Mouse (Mus musculus): ENCODE data around the gene Agrn. TPM values are rescaled to one million over a fixed set of nuclear protein-coding genes. Genes with fewer than 3 reads are reported as not detected.
A peak's percentile ranks its signal among the peaks of the same experiment; 100 is the strongest.

Gene Agrn
- total RNA-seq (2014; rRNA removed; ENCODE audit: low replicate concordance), result 94.4 and 109 TPM in 2 replicates
- 18.5 and 20.1 TPM in 2 replicates for polyA plus RNA-seq (2015; fragmentation: Nextera tagmentation; extraction: Ambion mirVana)

DNA sequence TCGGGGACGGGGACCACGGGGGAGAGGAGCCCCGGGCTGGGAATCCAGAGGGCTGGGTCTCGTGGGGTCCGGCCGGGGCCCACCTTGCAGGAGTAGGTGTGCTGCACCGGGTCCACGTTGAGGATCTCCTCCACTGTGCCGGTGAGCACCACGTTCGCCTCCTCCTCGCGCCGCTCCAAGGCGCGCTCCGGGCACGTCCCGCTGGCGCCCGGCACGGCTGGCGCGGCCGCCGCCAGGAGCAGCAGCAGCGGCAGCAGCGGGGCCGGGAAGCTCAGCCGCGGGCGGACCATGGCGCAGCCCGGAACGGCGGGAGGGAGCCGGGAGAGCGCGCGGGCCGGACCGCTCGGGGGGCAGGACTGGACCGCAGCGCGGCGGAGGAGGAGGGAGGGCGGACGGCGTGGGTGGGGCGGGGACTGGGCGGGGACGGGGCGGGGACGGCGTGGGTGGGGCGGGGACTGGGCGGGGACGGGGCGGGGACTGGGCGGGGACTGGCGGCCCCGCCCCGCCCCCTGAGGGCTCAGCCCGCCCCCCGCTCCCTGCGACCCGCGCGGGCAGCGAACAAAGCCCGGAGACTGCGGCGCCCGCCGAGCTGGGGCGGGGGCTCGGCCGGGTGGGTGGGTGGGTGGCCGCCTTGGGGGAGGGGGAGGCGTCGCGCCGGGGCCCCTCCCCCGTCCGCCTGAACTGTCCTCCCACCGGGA is at the start of gene Agrn:
Gene Agrn (minus strand): TSS at position 358 of the 698 bp plus-strand sequence.
- Histone ChIP-seq H3K27me3 (ENCODE audit: control insufficient read depth, insufficient read depth, low read length) (no peaks in the 10 kb centered on the region), H3K4me1 (ENCODE audit: control insufficient read depth, insufficient read depth) (peaks cover 22% of the 10 kb centered on the region), H3K4me2 (ENCODE audit: low read depth, low read length) (peak within 1 kb of the TSS; percentile 93), H3K36me3 (replicated peaks; ENCODE audit: control insufficient read depth, insufficient read depth, low read length) (no peaks in the 10 kb centered on the region), H3K9me3 (replicated peaks; ENCODE audit: control insufficient read depth, low read length) (no peaks in the 10 kb centered on the region), H3K27ac (ENCODE audit: low read depth) (peak within 1 kb of the TSS; percentile 93), H3K4me3 (ENCODE audit: low read depth, low read length) (peak within 1 kb of the TSS; percentile 80), H3K9ac (replicated peaks; ENCODE audit: low read depth, low read length) (peak within 1 kb of the TSS; percentile 77)
- ATAC-seq (ENCODE audit: insufficient read depth, low read depth), result peak; percentile 86
- TF ChIP-seq EP300 (IDR thresholded peaks at IDR 0.05; ENCODE audit: low read depth) (no peak), CTCF (IDR thresholded peaks at IDR 0.05; ENCODE audit: low read depth) (no peak)
- no peak for DNase-seq (ENCODE audit: low spot score)
- under 1% methylated on average over 25 of the region's 88 CpGs for WGBS

GRCm38 (mm10) chr4:156236651-156237447 is 39.6 kb upstream of the Agrn start:
- H3K9me3 ChIP-seq (replicated peaks; ENCODE audit: control insufficient read depth, low read length), result no peaks in the 10 kb centered on the region

DNA sequence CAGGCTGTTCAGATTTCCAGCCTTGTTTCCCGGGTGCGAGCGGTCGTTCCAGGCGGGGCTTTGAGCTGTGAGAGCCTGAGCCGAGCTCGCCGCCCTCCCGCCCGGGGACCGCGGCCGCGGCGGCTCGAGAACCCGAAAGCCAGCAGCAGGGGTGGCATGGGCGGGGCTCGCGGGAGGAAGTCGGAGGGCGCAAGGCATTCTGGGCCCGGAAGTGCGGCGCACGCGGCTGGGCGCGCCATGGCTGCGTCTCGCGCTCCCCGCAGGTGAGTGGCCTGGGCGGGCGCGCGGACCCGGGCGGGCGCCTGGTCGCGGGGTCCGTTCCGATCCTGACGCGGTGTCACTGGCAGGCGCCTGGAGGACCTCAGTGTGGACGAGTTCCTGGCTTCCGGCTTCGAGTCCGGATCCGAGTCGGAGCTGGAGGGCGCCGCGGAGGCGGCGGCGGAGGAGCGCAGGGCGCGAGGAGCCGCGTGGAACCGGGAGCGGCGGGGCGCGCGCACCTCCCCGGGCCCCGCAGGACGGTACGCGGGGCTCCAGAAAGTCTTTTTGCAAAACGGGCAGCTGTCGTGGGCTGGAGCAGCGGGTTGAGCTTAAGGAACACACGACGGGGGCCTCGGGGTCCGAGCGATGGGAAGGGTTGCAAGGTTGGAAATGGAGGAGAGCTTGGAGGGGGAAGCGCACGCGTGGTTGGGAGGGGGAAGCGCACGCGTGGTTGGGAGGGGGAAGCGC is 38.7 kb upstream of the Agrn start, which contains the start of gene Noc2l:
Gene Noc2l (plus strand): TSS at position 203 of the 726 bp plus-strand sequence.
- 1% methylated on average over 89 of the region's 90 CpGs for WGBS

More at GRCm38 (mm10) chr4:156236651-156237447, 39.6 kb upstream of the Agrn start:
- ATAC-seq (ENCODE audit: insufficient read depth, low read depth) (no peak), DNase-seq (ENCODE audit: low spot score) (no peak)
- H3K9ac ChIP-seq (replicated peaks; ENCODE audit: low read depth, low read length), result 0 out of 2 replicates have a peak overlapping the region, but pooled peaks have one; percentile 61
- peaks cover 6% of the 10 kb centered on the region for H3K4me1 ChIP-seq (ENCODE audit: control insufficient read depth, insufficient read depth)
- no peak overlapping the region for H3K27ac ChIP-seq (ENCODE audit: low read depth)
- peak overlapping the region; percentile 64 for H3K4me2 ChIP-seq (ENCODE audit: low read depth, low read length)
- 32% methylated on average over 56 of the region's 60 CpGs for WGBS
- peak overlapping the region; percentile 75 for H3K4me3 ChIP-seq (ENCODE audit: low read depth, low read length)
- H3K27me3 ChIP-seq (ENCODE audit: control insufficient read depth, insufficient read depth, low read length), result no peaks in the 10 kb centered on the region
- TF ChIP-seq EP300 (IDR thresholded peaks at IDR 0.05; ENCODE audit: low read depth) (no peak), CTCF (IDR thresholded peaks at IDR 0.05; ENCODE audit: low read depth) (no peak)
- H3K36me3 ChIP-seq (replicated peaks; ENCODE audit: control insufficient read depth, insufficient read depth, low read length), result peaks cover 45% of the 10 kb centered on the region

DNA sequence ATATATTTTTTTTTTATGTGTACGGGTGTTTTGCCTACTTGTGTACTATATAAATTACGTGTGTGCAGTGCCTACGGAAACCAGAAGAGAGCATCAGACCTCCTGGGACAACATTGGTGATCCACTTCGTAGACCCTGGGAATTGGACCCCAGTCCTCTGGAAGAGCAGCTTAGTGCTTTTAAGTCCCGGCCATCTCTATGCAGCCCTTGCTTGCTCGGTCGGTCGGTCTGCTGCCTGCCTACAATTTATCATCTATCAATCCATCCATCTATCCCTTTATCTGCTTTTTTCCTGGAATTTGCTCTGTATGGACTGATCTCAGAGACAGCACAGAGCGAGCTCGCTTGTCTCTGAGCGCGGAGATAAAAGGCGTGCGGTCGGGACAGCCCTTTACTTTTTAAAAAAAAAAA is 38.1 kb upstream of the Agrn start:
- DNase-seq (ENCODE audit: low spot score), result peak; percentile 45
- H3K4me1 ChIP-seq (ENCODE audit: control insufficient read depth, insufficient read depth), result peaks cover 6% of the 10 kb centered on the region
- H3K9me3 ChIP-seq (replicated peaks; ENCODE audit: control insufficient read depth, low read length), result no peaks in the 10 kb centered on the region
- peak overlapping the region; percentile 75 for H3K4me3 ChIP-seq (ENCODE audit: low read depth, low read length)
- ATAC-seq (ENCODE audit: insufficient read depth, low read depth), result peak; percentile 40
- peak overlapping the region; percentile 83; the same call in 1 of the 2 replicates for H3K27ac ChIP-seq (ENCODE audit: low read depth)
- no peaks in the 10 kb centered on the region for H3K27me3 ChIP-seq (ENCODE audit: control insufficient read depth, insufficient read depth, low read length)
- H3K9ac ChIP-seq (replicated peaks; ENCODE audit: low read depth, low read length), result peak overlapping the region; percentile 61; the same call in 1 of the 2 replicates
- 0 out of 2 replicates have a peak, but pooled peaks have one; percentile 15 for TF ChIP-seq CTCF (IDR thresholded peaks at IDR 0.05; ENCODE audit: low read depth)
- TF ChIP-seq EP300 (IDR thresholded peaks at IDR 0.05; ENCODE audit: low read depth), result no peak
- under 1% methylated on average over 15 of the region's 15 CpGs for WGBS
- peaks cover 45% of the 10 kb centered on the region for H3K36me3 ChIP-seq (replicated peaks; ENCODE audit: control insufficient read depth, insufficient read depth, low read length)
- peak overlapping the region; percentile 64 for H3K4me2 ChIP-seq (ENCODE audit: low read depth, low read length)

More for the DNA sequence above, 38.7 kb upstream of the Agrn start, which contains the start of gene Noc2l:
- peak; percentile 91 for DNase-seq (ENCODE audit: low spot score)
- no peaks in the 10 kb centered on the region for H3K27me3 ChIP-seq (ENCODE audit: control insufficient read depth, insufficient read depth, low read length)
- peaks cover 45% of the 10 kb centered on the region for H3K36me3 ChIP-seq (replicated peaks; ENCODE audit: control insufficient read depth, insufficient read depth, low read length)
- H3K4me2 ChIP-seq (ENCODE audit: low read depth, low read length), result peak within 1 kb of the TSS; percentile 64
- peak within 1 kb of the TSS; percentile 83 for H3K27ac ChIP-seq (ENCODE audit: low read depth)
- H3K4me3 ChIP-seq (ENCODE audit: low read depth, low read length), result peak within 1 kb of the TSS; percentile 75
- H3K9me3 ChIP-seq (replicated peaks; ENCODE audit: control insufficient read depth, low read length), result no peaks in the 10 kb centered on the region
- no peak for TF ChIP-seq EP300 (IDR thresholded peaks at IDR 0.05; ENCODE audit: low read depth)
- TF ChIP-seq CTCF (IDR thresholded peaks at IDR 0.05; ENCODE audit: low read depth), result no peak
- peaks cover 6% of the 10 kb centered on the region for H3K4me1 ChIP-seq (ENCODE audit: control insufficient read depth, insufficient read depth)
- H3K9ac ChIP-seq (replicated peaks; ENCODE audit: low read depth, low read length), result peak within 1 kb of the TSS; percentile 61
- peak; percentile 93 for ATAC-seq (ENCODE audit: insufficient read depth, low read depth)
